Mouse (Mus musculus): ENCODE measurements at regions not wholly inside any gene's neighbourhood (a gene's known extent, or its start where the extent isn't known, plus 50 kb on each side); places are given as distances from the start of the nearest gene placed in this dataset.

GRCm38 (mm10) chr10:117997796-117998195 is 143.8 kb upstream of the Mdm1 start:
- no peak for DNase-seq (ENCODE audit: low spot score)

- DNase-seq (ENCODE audit: low spot score): no peak
Measured at GRCm38 (mm10) chr10:118000591-118000990, 141.0 kb upstream of the Mdm1 start.

DNA sequence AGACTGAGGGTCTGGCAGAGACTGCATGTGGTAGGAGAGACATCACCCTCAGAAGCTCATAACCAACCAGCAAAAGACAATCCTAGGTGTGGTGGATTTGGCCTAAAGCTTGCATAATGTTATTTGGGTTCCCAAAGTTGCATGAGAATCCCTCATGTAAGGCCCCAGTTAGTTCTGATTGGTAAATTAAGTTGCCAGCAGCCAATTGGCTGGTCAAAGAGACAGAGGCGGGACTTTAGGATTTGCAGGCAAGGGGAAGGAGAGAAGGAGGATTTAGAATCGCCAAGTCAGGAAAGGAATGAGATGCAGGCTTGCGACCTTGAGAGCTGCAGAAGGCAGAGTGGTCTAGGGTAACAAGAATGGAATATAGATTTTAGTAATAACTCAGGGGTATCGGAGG is 140.1 kb upstream of the Mdm1 start:
- DNase-seq (ENCODE audit: low spot score): no peak

GRCm38 (mm10) chr10:118001971-118002370 is 139.6 kb upstream of the Mdm1 start:
- no peak for DNase-seq (ENCODE audit: low spot score)

DNA sequence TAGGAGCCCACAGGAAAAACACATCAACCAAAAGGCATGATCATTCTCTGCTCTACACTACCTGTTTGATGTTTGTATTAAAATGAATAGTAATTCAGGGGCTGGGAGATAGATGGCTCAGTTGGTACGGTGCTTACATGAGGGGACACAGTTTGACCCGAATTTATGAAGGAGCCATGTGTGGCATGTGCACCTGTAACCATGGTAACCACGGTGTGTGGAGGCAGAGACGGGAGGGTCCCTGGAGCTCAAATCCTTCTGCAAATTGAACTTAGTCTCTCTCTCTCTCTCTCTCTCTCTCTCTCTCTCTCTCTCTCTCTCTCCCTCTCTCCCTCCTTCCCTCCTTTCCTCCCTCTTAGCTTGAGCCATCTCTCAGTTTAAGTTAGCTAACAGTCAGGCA is 139.1 kb upstream of the Mdm1 start:
- no peak for DNase-seq (ENCODE audit: low spot score)

GRCm38 (mm10) chr10:118003179-118003578 is 138.4 kb upstream of the Mdm1 start:
- no peak for DNase-seq (ENCODE audit: low spot score)

- no peak for DNase-seq (ENCODE audit: low spot score)
Measured at GRCm38 (mm10) chr10:118003739-118004361, 137.8 kb upstream of the Mdm1 start.

DNA sequence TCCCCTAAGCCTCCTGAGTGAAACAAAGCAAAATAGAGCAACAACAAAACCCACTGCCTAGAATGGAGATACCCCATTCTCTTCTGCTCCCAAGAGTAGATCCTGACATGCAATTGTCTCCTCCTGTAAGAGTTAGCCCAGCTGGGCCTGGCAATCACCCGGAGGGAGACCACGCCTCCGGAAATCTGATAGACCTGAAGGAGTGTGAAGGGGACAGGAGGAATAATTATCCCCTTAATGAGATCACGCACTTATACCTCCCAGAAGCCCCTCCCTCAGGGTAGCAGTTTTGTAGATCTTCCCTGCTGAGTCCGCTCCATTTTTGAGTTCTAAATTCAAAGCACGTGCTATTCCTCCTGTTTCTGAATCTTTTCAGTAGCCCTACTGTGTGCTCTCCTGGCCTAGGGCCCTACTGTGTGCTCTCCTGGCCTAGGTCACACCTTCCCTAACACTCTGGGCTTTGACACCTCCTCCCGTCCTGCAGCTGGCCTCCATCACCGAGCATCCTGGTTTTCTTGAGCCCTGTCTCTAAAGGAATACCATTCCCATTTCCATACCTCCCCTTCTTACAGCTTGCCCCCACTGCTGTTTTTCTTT is 137.2 kb upstream of the Mdm1 start:
- no peak for DNase-seq (ENCODE audit: low spot score)

DNA sequence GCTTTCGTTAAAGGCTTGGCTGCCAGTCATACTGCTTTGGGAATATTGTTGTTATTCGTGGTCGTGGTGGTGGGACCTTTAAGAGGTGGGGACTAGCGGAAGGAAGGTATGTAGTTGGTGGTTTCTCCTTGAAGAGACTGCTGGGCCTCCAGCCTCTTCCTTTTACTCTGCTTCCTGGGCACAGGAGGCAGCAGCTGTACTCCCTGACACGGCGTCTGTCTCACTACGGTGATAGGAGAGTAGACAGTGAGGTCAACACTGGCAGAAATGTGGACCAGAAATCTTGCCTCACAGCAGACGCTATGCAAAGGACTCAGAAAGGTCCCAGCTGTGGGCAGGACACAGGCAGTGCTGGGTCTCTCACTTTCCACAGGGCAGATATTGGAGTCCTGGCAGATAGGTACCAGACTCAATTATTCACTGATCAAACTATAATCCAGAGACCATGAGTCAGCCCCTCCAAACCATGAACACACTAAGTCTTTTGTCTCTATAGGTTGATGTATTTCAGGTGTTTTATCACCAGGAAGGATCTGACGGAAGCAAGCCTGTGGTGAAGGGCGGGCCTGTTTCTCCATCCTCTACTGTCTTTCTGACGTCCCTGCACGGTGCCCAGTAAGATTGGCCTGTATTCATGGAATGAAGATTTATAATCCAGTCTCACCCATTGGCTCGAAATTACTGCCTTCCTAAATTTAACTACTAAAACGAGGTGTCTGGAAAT is 134.6 kb upstream of the Mdm1 start:
- no peak for DNase-seq (ENCODE audit: low spot score)

- DNase-seq (ENCODE audit: low spot score): no peak
Measured at GRCm38 (mm10) chr10:118007846-118008245, 133.8 kb upstream of the Mdm1 start.

GRCm38 (mm10) chr10:118011687-118012567 is 129.7 kb upstream of the Mdm1 start:
- no peak for DNase-seq (ENCODE audit: low spot score)

DNA sequence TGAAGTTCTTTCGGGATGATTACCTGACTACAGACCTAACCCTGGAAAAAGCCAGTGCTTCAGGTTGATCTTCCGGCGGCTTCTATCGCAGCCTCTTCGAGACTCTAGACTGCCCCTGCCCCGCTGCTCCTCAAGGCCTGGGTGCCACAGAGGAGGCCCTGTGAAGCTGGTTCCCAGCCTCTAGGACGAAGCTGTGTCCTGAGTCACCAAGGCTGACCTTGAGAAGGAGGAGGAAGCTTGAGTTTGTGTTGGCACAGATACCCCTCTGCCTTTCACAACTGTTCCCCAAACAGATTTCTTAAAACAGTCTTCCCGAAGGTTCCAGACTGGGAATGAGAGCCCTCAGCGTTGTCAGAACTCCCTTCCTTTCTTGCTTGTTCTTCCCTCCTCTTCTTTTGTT is 112.8 kb upstream of the Mdm1 start:
- no peak for DNase-seq (ENCODE audit: low spot score)

DNA sequence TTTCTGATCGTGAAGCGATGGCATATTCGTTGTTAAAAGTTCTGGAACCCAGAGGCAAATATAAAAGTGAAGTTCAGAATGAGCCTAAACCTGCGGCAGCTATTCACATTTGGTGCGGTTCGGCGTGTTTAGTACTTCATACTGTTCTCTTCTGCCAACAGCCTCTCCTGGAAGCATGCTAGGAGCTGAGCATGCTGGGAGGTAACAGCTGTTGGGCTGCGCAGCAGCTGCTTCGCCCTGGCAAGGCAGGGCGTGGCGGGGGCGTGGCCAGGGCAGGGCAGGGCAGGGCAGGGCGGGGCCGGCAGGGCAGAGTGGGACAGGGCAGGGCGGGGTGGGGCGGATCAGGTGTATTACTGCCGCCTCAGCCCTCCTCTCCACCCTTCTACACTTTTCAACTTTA is 107.2 kb upstream of the Mdm1 start:
- no peak for DNase-seq (ENCODE audit: low spot score)

- no peak for DNase-seq (ENCODE audit: low spot score)
Measured at GRCm38 (mm10) chr10:118035035-118035434, 106.6 kb upstream of the Mdm1 start.

- no peak for DNase-seq (ENCODE audit: low spot score)
Measured at GRCm38 (mm10) chr10:118038465-118038864, 103.1 kb upstream of the Mdm1 start.

- no peak for DNase-seq (ENCODE audit: low spot score)
Measured at GRCm38 (mm10) chr10:118039056-118039455, 102.6 kb upstream of the Mdm1 start.

- no peak for DNase-seq (ENCODE audit: low spot score)
Measured at GRCm38 (mm10) chr10:118041068-118041467, 100.5 kb upstream of the Mdm1 start.

GRCm38 (mm10) chr10:118043761-118044160 is 97.8 kb upstream of the Mdm1 start:
- no peak for DNase-seq (ENCODE audit: low spot score)

DNA sequence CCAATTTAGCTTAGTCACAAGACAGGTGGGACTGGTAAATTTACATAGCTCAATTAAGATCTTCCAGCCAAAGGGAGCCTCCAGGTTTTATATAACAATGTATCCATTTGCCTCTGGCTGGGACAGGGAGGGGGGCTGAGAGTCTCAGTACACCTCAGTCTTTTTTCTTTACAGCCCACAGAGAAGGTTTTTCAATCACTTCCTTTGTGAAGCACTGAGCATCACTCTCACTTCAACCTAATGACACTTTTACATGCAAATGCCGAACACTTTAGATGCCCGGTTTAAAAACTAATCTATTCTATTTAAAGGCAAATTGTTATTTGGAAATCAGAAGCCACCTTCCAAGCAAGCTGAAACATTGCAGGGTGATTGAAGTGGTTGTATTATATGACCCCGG is 96.8 kb upstream of the Mdm1 start:
- no peak for DNase-seq (ENCODE audit: low spot score)

GRCm38 (mm10) chr10:118045427-118045826 is 96.2 kb upstream of the Mdm1 start:
- DNase-seq (ENCODE audit: low spot score): no peak

GRCm38 (mm10) chr10:118046328-118046727 is 95.3 kb upstream of the Mdm1 start:
- no peak for DNase-seq (ENCODE audit: low spot score)

- no peak for DNase-seq (ENCODE audit: low spot score)
Measured at GRCm38 (mm10) chr10:118046831-118047230, 94.8 kb upstream of the Mdm1 start.

GRCm38 (mm10) chr10:118049330-118049729 is 92.3 kb upstream of the Mdm1 start:
- peak; percentile 53 for DNase-seq (ENCODE audit: low spot score)

All from urinary bladder, postnatal 14 days (tissue).